Mouse (Mus musculus) midbrain, postnatal 0 days (tissue): Measurements from ENCODE around the gene Sept3. TPM values are rescaled to one million over a fixed set of nuclear protein-coding genes. Genes with fewer than 3 reads are reported as not detected.
A peak's percentile ranks its signal among the peaks of the same experiment; 100 is the strongest.

Source experiments
- ATAC-seq: fragments of 200-750 bp; cut with Nextera tagmentation; 2 replicates; pipeline ENCODE4 v1.8.0; 2017; ENCODE audit warnings: moderate number of reproducible peaks, mild to moderate bottlenecking, moderate TSS enrichment, moderate library complexity; ENCODE audit not compliant: low FRiP score
- DNase-seq: peaks from one replicate; pipeline ENCODE4 v3.0.0-alpha.2; 2015; ENCODE audit warnings: low spot score
- H3K27ac ChIP-seq: fragments of 300-500 bp; sonication (generic); 2 replicates; pipeline ENCODE4 v1.5.1; 2014; ENCODE audit warnings: low read depth, mild to moderate bottlenecking, low read length, mixed read lengths
- H3K27me3 ChIP-seq: fragments of 300-500 bp; sonication (generic); 2 replicates; pipeline ENCODE4 v1.6.1; 2014; ENCODE audit warnings: low read length, control low read depth, mixed read lengths; ENCODE audit not compliant: insufficient read depth
- H3K36me3 ChIP-seq: fragments of 300-500 bp; sonication (generic); 2 replicates; pipeline ENCODE4 v1.6.1; 2014; ENCODE audit warnings: low read length, control low read depth, mixed read lengths; ENCODE audit not compliant: insufficient read depth
- H3K4me1 ChIP-seq: fragments of 300-500 bp; sonication (generic); 2 replicates; pipeline ENCODE4 v1.6.1; 2014; ENCODE audit warnings: mild to moderate bottlenecking, control low read depth, antibody characterized with exemption, low read length, mixed read lengths; ENCODE audit not compliant: insufficient read depth
- H3K4me2 ChIP-seq: fragments of 300-500 bp; sonication (generic); 2 replicates; pipeline ENCODE4 v1.6.1; 2014; ENCODE audit warnings: low read depth, mild to moderate bottlenecking, low read length, mixed read lengths; ENCODE audit not compliant: poor library complexity, severe bottlenecking
- H3K4me3 ChIP-seq: fragments of 300-500 bp; sonication (generic); 2 replicates; pipeline ENCODE4 v1.5.1; 2014; ENCODE audit warnings: low read depth, mild to moderate bottlenecking, low read length, moderate library complexity
- H3K9ac ChIP-seq: fragments of 300-500 bp; sonication (generic); replicated peaks from 2 replicates; pipeline ENCODE4 v1.6.1; 2014; ENCODE audit warnings: mild to moderate bottlenecking, low read length, moderate library complexity, mixed read lengths; ENCODE audit not compliant: poor library complexity, severe bottlenecking
- H3K9me3 ChIP-seq: fragments of 300-500 bp; sonication (generic); 2 replicates; pipeline ENCODE4 v1.6.1; 2016; ENCODE audit warnings: low read length, control low read depth
- CTCF ChIP-seq: IDR thresholded peaks from 2 replicates; pipeline ENCODE4 v1.5.1; 2016; ENCODE audit warnings: antibody characterized with exemption, mild to moderate bottlenecking
- WGBS: fragments of 180-500 bp; shearing (Covaris S2); extraction: QIAGEN DNeasy Blood & Tissue Kit; methylation state at CpG from one replicate; pipeline ENCODE4 v1.1.7; 2014; 5-methylcytosine and 5-hydroxymethylcytosine counted together
- polyA plus RNA-seq: library from polyadenylated mRNA; unstranded; fragments of >200 nt; fragmentation: Nextera tagmentation; extraction: Ambion mirVana; gene quantifications from 2 replicates; pipeline ENCODE4 v1.2.1, GENCODE M21; 2015
- total RNA-seq: library from RNA; depleted of rRNA; stranded (reverse); fragments of >200 nt; gene quantifications from 2 replicates; pipeline ENCODE4 v1.2.3, GENCODE M21; 2014; rRNA removed

Sept3 gene
- total RNA-seq (480 and 506 TPM in 2 replicates), polyA plus RNA-seq (369 and 404 TPM in 2 replicates)

DNA sequence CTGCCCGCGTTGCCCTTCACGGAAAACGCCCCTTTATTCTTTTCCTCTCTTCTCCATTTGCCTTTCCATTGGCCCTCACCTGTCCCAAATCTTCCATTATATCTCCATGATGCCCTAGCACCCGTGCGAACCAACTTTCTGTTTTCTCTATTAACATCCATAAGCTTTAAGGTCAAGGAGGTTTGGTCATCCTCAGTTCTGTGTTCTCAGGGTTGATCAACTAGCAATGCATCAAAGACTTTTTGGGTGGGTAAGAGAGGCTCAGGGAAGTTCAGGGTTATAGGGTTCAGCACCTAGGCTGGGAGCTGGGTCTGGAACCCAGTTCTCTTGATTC is at the start of gene Sept3:
Sept3 (plus strand) TSS at position 301 of the 334 bp plus-strand sequence.
- peak within 1 kb of the TSS; percentile 71 for H3K4me3 ChIP-seq
- no peaks in the 10 kb centered on the region for H3K9me3 ChIP-seq
- WGBS = 36% methylated on average over 6 of the region's 6 CpGs
- H3K4me1 ChIP-seq = peaks cover 9% of the 10 kb centered on the region; the same call in 1 of the 2 replicates
- H3K9ac ChIP-seq = peak within 1 kb of the TSS; percentile 91
- H3K27me3 ChIP-seq = no peaks in the 10 kb centered on the region
- H3K27ac ChIP-seq = peak within 1 kb of the TSS; percentile 97
- ATAC-seq = no peak
- no peak for DNase-seq
- H3K36me3 ChIP-seq = peaks cover 5% of the 10 kb centered on the region
- H3K4me2 ChIP-seq = peak within 1 kb of the TSS; percentile 94
- TF ChIP-seq CTCF = no peak

DNA sequence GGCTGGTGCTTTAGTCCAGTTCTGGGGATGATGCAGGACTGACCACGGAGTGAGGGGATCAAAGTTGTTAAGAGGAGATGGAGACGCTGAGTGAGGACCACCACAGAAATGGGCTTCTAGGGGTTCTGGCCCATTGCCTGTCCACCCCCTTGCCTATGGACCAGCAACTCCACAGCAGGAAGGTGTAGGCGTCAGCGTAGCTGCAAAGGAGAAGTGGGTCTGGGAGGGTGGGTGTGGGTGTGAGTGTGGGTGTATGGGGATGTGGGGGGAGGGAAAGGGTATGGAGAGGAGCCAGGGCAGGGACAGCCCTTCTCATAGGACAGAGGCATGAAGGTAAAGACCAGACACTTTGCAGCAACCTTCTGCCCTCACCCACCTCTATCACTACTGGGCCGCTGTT is 48.9 kb upstream of the Sept3 start:
- Histone ChIP-seq H3K9ac (no peak overlapping the region), H3K9me3 (no peaks in the 10 kb centered on the region), H3K36me3 (no peaks in the 10 kb centered on the region), H3K4me1 (0 out of 2 replicates have a peak, but pooled peaks cover 2% of the 10 kb centered on the region), H3K27me3 (peaks cover 8% of the 10 kb centered on the region; the same call in 1 of the 2 replicates), H3K4me2 (no peak overlapping the region), H3K27ac (no peak overlapping the region), H3K4me3 (no peak overlapping the region)
- no peak for TF ChIP-seq CTCF
- DNase-seq (no peak), ATAC-seq (no peak)
- WGBS = 87% methylated on average over 5 of the region's 5 CpGs

DNA sequence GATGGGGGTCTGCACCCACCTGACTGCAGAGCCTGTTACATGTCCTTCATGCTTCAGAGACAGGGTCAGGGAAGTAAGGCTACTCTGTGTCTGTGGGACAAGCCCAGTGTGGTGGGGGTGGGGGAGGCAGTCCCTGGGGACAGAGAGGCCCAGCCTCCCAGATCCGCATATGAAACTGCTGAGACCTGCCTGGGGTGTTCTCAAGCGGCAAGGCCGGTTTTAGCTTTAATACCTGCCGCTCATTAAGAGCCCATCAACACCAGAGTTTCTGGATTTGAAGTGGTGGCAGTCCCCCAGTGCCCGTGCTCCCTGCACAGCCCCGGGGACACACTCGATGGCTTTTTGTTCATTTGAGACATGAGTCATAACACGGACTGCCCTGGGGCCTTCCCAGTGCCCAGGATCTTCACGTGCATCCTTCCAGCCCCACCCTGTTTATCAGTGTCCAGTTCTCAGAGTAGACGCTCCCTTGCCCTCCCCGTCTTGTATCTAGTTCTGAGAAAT is 45.1 kb upstream of the Sept3 start:
- Histone ChIP-seq H3K4me2 (no peak overlapping the region), H3K36me3 (no peaks in the 10 kb centered on the region), H3K9ac (no peak overlapping the region), H3K27ac (no peak overlapping the region), H3K27me3 (no peaks in the 10 kb centered on the region), H3K4me1 (no peaks in the 10 kb centered on the region), H3K9me3 (no peaks in the 10 kb centered on the region), H3K4me3 (no peak overlapping the region)
- WGBS = 50% methylated on average over 11 of the region's 11 CpGs
- no peak for TF ChIP-seq CTCF
- DNase-seq = no peak
- ATAC-seq = no peak

DNA sequence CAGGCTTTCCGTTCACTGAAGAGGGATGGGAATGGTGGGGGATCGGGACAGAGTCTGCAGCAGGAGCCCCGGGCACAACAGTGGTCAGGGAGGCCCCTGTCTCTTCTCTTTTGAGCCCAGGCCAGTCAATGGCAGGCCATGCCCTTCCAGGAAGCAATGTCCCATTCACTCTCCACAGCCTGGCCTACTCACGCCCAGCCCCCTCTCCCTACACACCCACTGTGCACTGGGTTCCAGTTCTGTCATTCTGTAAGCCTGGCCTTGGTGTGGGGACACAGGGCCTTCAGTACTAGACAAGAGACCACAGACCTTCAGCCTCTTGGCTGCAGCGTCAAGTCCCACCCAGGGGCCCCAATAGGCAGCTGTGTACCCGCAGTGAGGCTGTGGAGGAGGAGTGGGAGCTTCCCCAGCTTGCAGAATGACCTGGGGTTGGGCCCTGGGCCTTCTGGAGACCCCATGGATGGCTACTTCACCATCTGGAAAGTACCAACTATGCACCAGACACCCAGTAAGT is 44.5 kb upstream of the Sept3 start:
- Histone ChIP-seq H3K9me3 (no peaks in the 10 kb centered on the region), H3K36me3 (no peaks in the 10 kb centered on the region), H3K27ac (no peak overlapping the region), H3K4me3 (no peak overlapping the region), H3K27me3 (no peaks in the 10 kb centered on the region), H3K4me2 (no peak overlapping the region), H3K4me1 (no peaks in the 10 kb centered on the region), H3K9ac (no peak overlapping the region)
- 74% methylated on average over 6 of the region's 6 CpGs for WGBS
- DNase-seq (no peak), ATAC-seq (no peak)
- TF ChIP-seq CTCF = no peak

DNA sequence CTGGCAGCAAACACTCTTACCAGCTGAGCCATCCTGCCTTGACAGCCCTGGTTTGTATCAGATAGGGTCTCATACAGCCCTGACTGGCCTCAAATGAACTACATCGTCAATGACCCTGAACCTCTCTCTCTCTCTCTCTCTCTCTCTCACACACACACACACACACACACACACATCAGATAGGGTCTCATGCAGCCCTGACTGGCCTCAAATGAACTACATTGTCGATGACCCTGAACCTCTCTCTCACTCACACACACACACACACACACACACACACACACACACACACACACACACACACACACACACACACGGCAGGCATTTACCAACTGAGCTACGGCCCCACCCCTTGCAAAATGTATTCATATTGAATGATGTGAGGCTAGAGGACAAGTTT is 43.6 kb upstream of the Sept3 start:
- no peak for TF ChIP-seq CTCF
- H3K36me3 ChIP-seq = no peaks in the 10 kb centered on the region
- no peaks in the 10 kb centered on the region for H3K9me3 ChIP-seq
- H3K27me3 ChIP-seq = no peaks in the 10 kb centered on the region
- no peaks in the 10 kb centered on the region for H3K4me1 ChIP-seq
- H3K4me2 ChIP-seq = no peak overlapping the region
- WGBS = 72% methylated on average over 4 of the region's 4 CpGs
- no peak overlapping the region for H3K9ac ChIP-seq
- no peak overlapping the region for H3K27ac ChIP-seq
- DNase-seq (no peak), ATAC-seq (no peak)
- no peak overlapping the region for H3K4me3 ChIP-seq

DNA sequence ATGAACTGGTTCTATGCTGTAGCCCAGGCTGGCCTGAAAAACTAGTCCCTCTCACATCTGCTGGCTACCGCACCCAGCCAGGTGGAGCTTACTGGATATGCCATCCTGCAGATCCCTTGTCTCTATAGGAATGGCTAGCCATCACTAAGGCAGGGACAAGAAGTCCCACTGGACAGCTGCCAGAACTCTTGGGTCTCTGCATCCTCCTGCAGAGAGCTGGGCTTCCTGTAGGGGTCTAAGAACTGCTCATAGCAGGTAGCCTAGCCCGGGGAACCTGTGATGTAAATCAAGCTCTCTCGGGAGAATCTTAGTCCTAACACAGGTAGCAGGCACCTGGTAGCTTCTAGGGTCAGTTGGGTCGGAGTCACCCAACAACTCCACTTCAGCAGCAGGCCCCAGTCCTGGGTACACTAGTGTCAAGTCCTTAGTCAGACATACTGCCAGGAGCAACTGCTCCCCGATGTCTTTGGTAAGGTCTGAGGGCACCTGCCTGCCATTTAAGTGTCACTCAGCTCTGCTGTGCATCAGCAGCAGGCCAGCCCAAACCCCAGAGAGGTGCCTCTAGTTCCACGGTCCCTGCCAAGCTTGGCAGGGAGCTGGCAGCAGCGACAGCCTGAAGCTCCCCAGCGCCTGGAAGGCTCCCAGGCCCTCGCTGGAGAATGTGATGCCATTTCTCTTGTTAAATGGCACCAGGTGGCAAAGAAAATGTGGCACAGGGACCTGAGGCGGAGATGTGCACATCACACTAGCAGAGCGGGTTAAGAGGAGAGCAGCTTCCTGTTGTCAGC is 42.9 kb upstream of the Sept3 start:
- no peak for ATAC-seq
- Histone ChIP-seq H3K4me3 (no peak overlapping the region), H3K4me1 (no peaks in the 10 kb centered on the region), H3K9me3 (no peaks in the 10 kb centered on the region), H3K9ac (no peak overlapping the region), H3K36me3 (no peaks in the 10 kb centered on the region), H3K4me2 (no peak overlapping the region), H3K27ac (no peak overlapping the region), H3K27me3 (no peaks in the 10 kb centered on the region)
- 65% methylated on average over 11 of the region's 11 CpGs for WGBS
- no peak for TF ChIP-seq CTCF
- DNase-seq = peak; percentile 65
